Mouse (Mus musculus) forebrain, embryonic 15.5 days (tissue): ENCODE results near the gene Fgfr2. TPM values are rescaled to one million over a fixed set of nuclear protein-coding genes. Genes with fewer than 3 reads are reported as not detected.

Experiments
- ATAC-seq: fragments of 200-750 bp; cut with Nextera tagmentation; replicated peaks from 2 replicates; pipeline ENCODE4 v1.8.0; 2017; ENCODE audit warnings: mild to moderate bottlenecking, moderate TSS enrichment, moderate library complexity
- H3K27ac ChIP-seq: fragments of 300-500 bp; sonication (generic); replicated peaks from 2 replicates; pipeline ENCODE4 v1.5.1; 2015; ENCODE audit warnings: mild to moderate bottlenecking, inconsistent platforms
- H3K27me3 ChIP-seq: fragments of 300-500 bp; sonication (generic); 2 replicates; pipeline ENCODE4 v1.6.1; 2015; ENCODE audit warnings: inconsistent platforms
- H3K36me3 ChIP-seq: fragments of 300-500 bp; sonication (generic); 2 replicates; pipeline ENCODE4 v1.6.1; 2015; ENCODE audit warnings: mild to moderate bottlenecking, inconsistent platforms
- H3K4me1 ChIP-seq: fragments of 300-500 bp; sonication (generic); 2 replicates; pipeline ENCODE4 v1.6.1; 2015; ENCODE audit warnings: inconsistent platforms
- H3K4me2 ChIP-seq: fragments of 300-500 bp; sonication (generic); replicated peaks from 2 replicates; pipeline ENCODE4 v1.6.1; 2015; ENCODE audit warnings: mild to moderate bottlenecking, inconsistent platforms
- H3K4me3 ChIP-seq: fragments of 300-500 bp; sonication (generic); 2 replicates; pipeline ENCODE4 v1.5.1; 2015; ENCODE audit warnings: mild to moderate bottlenecking, inconsistent platforms
- H3K9ac ChIP-seq: fragments of 300-500 bp; sonication (generic); replicated peaks from 2 replicates; pipeline ENCODE4 v1.6.1; 2015; ENCODE audit warnings: mild to moderate bottlenecking, inconsistent platforms
- H3K9me3 ChIP-seq: fragments of 300-500 bp; sonication (generic); 2 replicates; pipeline ENCODE4 v1.6.1; 2016; ENCODE audit warnings: inconsistent platforms
- WGBS: fragments of 180-500 bp; shearing (Covaris S2); methylation state at CpG from one replicate; pipeline ENCODE4 v1.1.7; 2015; ENCODE audit warnings: mixed read lengths; 5-methylcytosine and 5-hydroxymethylcytosine counted together
- polyA plus RNA-seq: library from polyadenylated mRNA; unstranded; fragments of >200 nt; fragmentation: Nextera tagmentation; extraction: Ambion mirVana; gene quantifications from 2 replicates; pipeline ENCODE4 v1.2.1, GENCODE M21; 2015

The Fgfr2 gene
- polyA plus RNA-seq, 1 experiment from 2014 or later = 48.1 TPM

- no peak for ATAC-seq
- H3K4me3 ChIP-seq = no peak overlapping the region
- no peak overlapping the region for H3K4me2 ChIP-seq
- peaks cover 5% of the 10 kb centered on the region for H3K4me1 ChIP-seq
- H3K36me3 ChIP-seq = no peaks in the 10 kb centered on the region
- H3K9ac ChIP-seq = no peak overlapping the region
- no peaks in the 10 kb centered on the region for H3K27me3 ChIP-seq
- no peaks in the 10 kb centered on the region for H3K9me3 ChIP-seq
- whole genome bisulfite sequencing = 81% methylated on average over 8 of the region's 8 CpGs
- no peak overlapping the region for H3K27ac ChIP-seq
Observed at GRCm38 (mm10) chr7:130201020-130201419, 2922.1 kb downstream of the Fgfr2 start.

GRCm38 (mm10) chr7:130199951-130200350 is 2923.2 kb downstream of the Fgfr2 start:
- H3K4me1 ChIP-seq = no peaks in the 10 kb centered on the region
- no peak for ATAC-seq
- H3K9ac ChIP-seq = no peak overlapping the region

DNA sequence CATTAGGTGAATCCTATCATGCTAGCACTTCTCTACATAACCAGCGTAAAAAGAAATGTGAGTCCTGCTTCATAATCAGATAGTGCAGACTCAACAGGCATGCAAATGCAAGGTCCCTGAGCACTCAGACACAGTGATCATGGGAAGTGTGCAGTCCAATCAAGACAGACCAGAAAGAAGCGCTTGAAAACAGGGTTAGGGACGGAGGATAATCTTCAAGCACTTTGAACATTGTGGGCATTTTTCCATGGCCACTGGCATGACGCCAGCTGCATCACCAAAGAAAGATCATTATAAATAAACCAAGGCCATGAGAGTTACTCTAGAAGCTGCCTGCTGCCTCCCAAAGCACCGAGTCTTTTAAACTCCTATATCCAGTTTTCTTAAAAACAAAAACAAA is 2923.8 kb downstream of the Fgfr2 start:
- H3K9me3 ChIP-seq = no peaks in the 10 kb centered on the region
- no peak for ATAC-seq
- no peaks in the 10 kb centered on the region for H3K36me3 ChIP-seq
- 54% methylated on average over 5 of the region's 5 CpGs for WGBS
- no peak overlapping the region for H3K4me3 ChIP-seq
- H3K27me3 ChIP-seq = no peaks in the 10 kb centered on the region
- H3K4me1 ChIP-seq = no peaks in the 10 kb centered on the region
- H3K9ac ChIP-seq = no peak overlapping the region
- H3K27ac ChIP-seq = no peak overlapping the region
- H3K4me2 ChIP-seq = no peak overlapping the region

More at GRCm38 (mm10) chr7:130199951-130200350, 2923.2 kb downstream of the Fgfr2 start:
- Histone ChIP-seq H3K27me3 (no peaks in the 10 kb centered on the region), H3K36me3 (no peaks in the 10 kb centered on the region), H3K4me3 (no peak overlapping the region), H3K27ac (no peak overlapping the region), H3K9me3 (no peaks in the 10 kb centered on the region), H3K4me2 (no peak overlapping the region)
- WGBS = 85% methylated on average over 9 of the region's 9 CpGs

GRCm38 (mm10) chr7:130195081-130195480 is 2928.1 kb downstream of the Fgfr2 start:
- no peak overlapping the region for H3K9ac ChIP-seq
- no peaks in the 10 kb centered on the region for H3K27me3 ChIP-seq
- no peak overlapping the region for H3K4me2 ChIP-seq
- ATAC-seq = no peak
- H3K36me3 ChIP-seq = no peaks in the 10 kb centered on the region
- 90% methylated on average over 2 of the region's 2 CpGs for WGBS
- H3K27ac ChIP-seq = no peak overlapping the region
- H3K9me3 ChIP-seq = no peaks in the 10 kb centered on the region
- H3K4me3 ChIP-seq = no peak overlapping the region
- peaks cover 9% of the 10 kb centered on the region for H3K4me1 ChIP-seq

GRCm38 (mm10) chr7:130190329-130190975 is 2932.7 kb downstream of the Fgfr2 start:
- Histone ChIP-seq H3K9ac (no peak overlapping the region), H3K9me3 (no peaks in the 10 kb centered on the region), H3K4me2 (no peak overlapping the region), H3K27ac (no peak overlapping the region), H3K4me1 (peaks cover 12% of the 10 kb centered on the region), H3K36me3 (no peaks in the 10 kb centered on the region), H3K4me3 (no peak overlapping the region), H3K27me3 (no peaks in the 10 kb centered on the region)
- WGBS = 49% methylated on average over 15 of the region's 15 CpGs
- ATAC-seq = no peak

GRCm38 (mm10) chr7:130189901-130190300 is 2933.2 kb downstream of the Fgfr2 start:
- WGBS = 67% methylated on average over 4 of the region's 4 CpGs
- no peak overlapping the region for H3K4me3 ChIP-seq
- no peaks in the 10 kb centered on the region for H3K9me3 ChIP-seq
- peaks cover 12% of the 10 kb centered on the region for H3K4me1 ChIP-seq
- no peak overlapping the region for H3K27ac ChIP-seq
- no peak overlapping the region for H3K4me2 ChIP-seq
- no peak overlapping the region for H3K9ac ChIP-seq
- H3K27me3 ChIP-seq = no peaks in the 10 kb centered on the region
- ATAC-seq = no peak
- H3K36me3 ChIP-seq = no peaks in the 10 kb centered on the region

DNA sequence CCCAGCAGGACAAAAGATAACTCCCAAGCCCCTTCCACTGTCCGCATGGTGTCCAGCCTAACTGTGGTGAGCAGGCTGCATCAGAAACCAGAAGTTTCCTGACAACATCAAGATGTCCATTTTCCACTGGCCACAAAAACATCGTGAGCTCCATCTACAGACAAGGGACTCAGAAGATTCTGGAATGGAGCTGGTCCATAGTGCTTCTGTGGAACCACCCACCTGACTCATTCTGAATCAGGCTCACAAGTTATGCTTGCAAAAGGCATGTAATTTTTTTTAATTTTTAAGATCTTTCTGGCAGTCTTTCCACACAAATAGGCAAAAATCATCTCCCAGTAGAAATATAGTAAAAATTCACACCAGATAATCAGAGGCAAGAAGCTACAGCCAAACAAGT is 2935.0 kb downstream of the Fgfr2 start:
- Histone ChIP-seq H3K4me3 (no peak overlapping the region), H3K4me1 (peaks cover 12% of the 10 kb centered on the region), H3K27me3 (no peaks in the 10 kb centered on the region), H3K36me3 (peaks cover 3% of the 10 kb centered on the region; the same call in 1 of the 2 replicates), H3K4me2 (no peak overlapping the region), H3K9me3 (no peaks in the 10 kb centered on the region), H3K27ac (no peak overlapping the region), H3K9ac (no peak overlapping the region)
- 91% methylated on average over 2 of the region's 2 CpGs for WGBS
- ATAC-seq = no peak

- Histone ChIP-seq H3K4me1 (peaks cover 8% of the 10 kb centered on the region; the same call in 1 of the 2 replicates), H3K4me2 (no peak overlapping the region), H3K27me3 (no peaks in the 10 kb centered on the region), H3K4me3 (no peak overlapping the region), H3K9ac (no peak overlapping the region), H3K36me3 (peaks cover 3% of the 10 kb centered on the region; the same call in 1 of the 2 replicates), H3K27ac (0 out of 2 replicates have a peak overlapping the region, but pooled peaks have one; percentile 11), H3K9me3 (no peaks in the 10 kb centered on the region)
- 76% methylated on average over 5 of the region's 5 CpGs for WGBS
- ATAC-seq = no peak
Observed at GRCm38 (mm10) chr7:130184864-130185263, 2938.3 kb downstream of the Fgfr2 start.

GRCm38 (mm10) chr7:130183960-130184359 is 2939.2 kb downstream of the Fgfr2 start:
- Histone ChIP-seq H3K27ac (no peak overlapping the region), H3K36me3 (peaks cover 6% of the 10 kb centered on the region), H3K4me1 (peaks cover 7% of the 10 kb centered on the region; the same call in 1 of the 2 replicates), H3K4me3 (no peak overlapping the region), H3K27me3 (no peaks in the 10 kb centered on the region), H3K9me3 (no peaks in the 10 kb centered on the region), H3K4me2 (no peak overlapping the region), H3K9ac (no peak overlapping the region)
- 43% methylated on average over 5 of the region's 5 CpGs for WGBS
- no peak for ATAC-seq

DNA sequence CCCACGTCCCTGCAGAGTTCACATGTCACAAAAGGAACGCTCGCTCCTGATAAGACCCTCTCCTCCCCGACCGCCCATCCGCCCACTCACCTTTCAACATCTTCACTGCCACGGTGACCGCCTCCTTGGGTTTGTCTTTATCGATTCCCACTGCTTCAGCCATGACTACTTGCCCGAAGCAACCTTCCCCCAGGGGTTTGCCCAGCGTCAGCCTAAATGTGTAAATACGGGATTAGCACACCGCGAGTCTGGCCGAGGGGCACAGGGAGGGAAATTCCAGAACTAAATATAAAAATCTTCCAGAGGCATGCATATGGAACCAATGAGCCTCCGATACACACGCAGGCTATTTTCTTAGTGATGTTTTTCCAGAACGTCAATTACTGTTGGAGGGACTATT is 2940.6 kb downstream of the Fgfr2 start:
- H3K27me3 ChIP-seq = no peaks in the 10 kb centered on the region
- no peaks in the 10 kb centered on the region for H3K9me3 ChIP-seq
- peaks cover 8% of the 10 kb centered on the region for H3K36me3 ChIP-seq
- H3K9ac ChIP-seq = no peak overlapping the region
- WGBS = 33% methylated on average over 18 of the region's 18 CpGs
- H3K4me2 ChIP-seq = 0 out of 2 replicates have a peak overlapping the region, but pooled peaks have one; percentile 6
- no peak overlapping the region for H3K4me3 ChIP-seq
- no peak overlapping the region for H3K27ac ChIP-seq
- peaks cover 7% of the 10 kb centered on the region; the same call in 1 of the 2 replicates for H3K4me1 ChIP-seq
- no peak for ATAC-seq

GRCm38 (mm10) chr7:130178991-130179390 is 2944.2 kb downstream of the Fgfr2 start:
- 65% methylated on average over 3 of the region's 3 CpGs for WGBS
- Histone ChIP-seq H3K9me3 (no peaks in the 10 kb centered on the region), H3K4me2 (no peak overlapping the region), H3K4me1 (peaks cover 7% of the 10 kb centered on the region; the same call in 1 of the 2 replicates), H3K27me3 (no peaks in the 10 kb centered on the region), H3K27ac (no peak overlapping the region), H3K9ac (no peak overlapping the region), H3K4me3 (no peak overlapping the region), H3K36me3 (peaks cover 11% of the 10 kb centered on the region)
- ATAC-seq = no peak

GRCm38 (mm10) chr7:130177009-130177408 is 2946.1 kb downstream of the Fgfr2 start:
- Histone ChIP-seq H3K9me3 (no peaks in the 10 kb centered on the region), H3K27me3 (no peaks in the 10 kb centered on the region), H3K9ac (no peak overlapping the region), H3K4me2 (no peak overlapping the region), H3K27ac (no peak overlapping the region), H3K4me1 (no peaks in the 10 kb centered on the region), H3K4me3 (no peak overlapping the region), H3K36me3 (peaks cover 8% of the 10 kb centered on the region; the same call in 1 of the 2 replicates)
- no peak for ATAC-seq
- 88% methylated on average over 5 of the region's 5 CpGs for WGBS

DNA sequence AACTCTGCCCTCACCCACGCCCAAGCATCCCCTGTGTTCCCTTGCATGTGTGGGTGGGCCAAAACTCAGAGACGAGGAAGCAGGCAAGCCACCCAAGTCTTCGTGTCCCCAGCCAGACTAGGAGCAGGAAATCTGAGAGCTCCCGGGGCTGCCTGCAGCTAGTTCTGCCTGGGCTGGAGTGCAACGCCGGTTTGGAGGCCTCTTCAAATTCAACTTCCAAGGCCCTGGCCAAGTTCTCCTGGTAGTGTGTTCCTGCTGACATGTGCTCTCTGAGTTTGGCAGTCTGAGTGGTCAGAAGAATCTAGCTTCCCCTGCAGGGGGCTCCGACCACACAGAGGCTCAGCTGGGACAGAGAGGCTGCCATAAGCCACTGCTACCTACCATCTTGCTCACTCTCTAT is 2948.6 kb downstream of the Fgfr2 start:
- Histone ChIP-seq H3K4me1 (no peaks in the 10 kb centered on the region), H3K9ac (no peak overlapping the region), H3K27ac (no peak overlapping the region), H3K9me3 (no peaks in the 10 kb centered on the region), H3K4me2 (no peak overlapping the region), H3K4me3 (no peak overlapping the region), H3K36me3 (peaks cover 14% of the 10 kb centered on the region; the same call in 1 of the 2 replicates), H3K27me3 (no peaks in the 10 kb centered on the region)
- no peak for ATAC-seq
- 82% methylated on average over 7 of the region's 7 CpGs for WGBS
